Mouse (Mus musculus) ovary, postnatal 14 days (tissue): ENCODE data around the gene Dok1.

ENCODE experiments used
- DNase-seq: peaks from one replicate; pipeline ENCODE4 v3.0.0; 2022; ENCODE audit warnings: low spot score

The Dok1 gene

GRCm38 (mm10) chr6:83014482-83015466 lies 18.5 kb downstream of the Dok1 start:
- DNase-seq: no peak

DNA sequence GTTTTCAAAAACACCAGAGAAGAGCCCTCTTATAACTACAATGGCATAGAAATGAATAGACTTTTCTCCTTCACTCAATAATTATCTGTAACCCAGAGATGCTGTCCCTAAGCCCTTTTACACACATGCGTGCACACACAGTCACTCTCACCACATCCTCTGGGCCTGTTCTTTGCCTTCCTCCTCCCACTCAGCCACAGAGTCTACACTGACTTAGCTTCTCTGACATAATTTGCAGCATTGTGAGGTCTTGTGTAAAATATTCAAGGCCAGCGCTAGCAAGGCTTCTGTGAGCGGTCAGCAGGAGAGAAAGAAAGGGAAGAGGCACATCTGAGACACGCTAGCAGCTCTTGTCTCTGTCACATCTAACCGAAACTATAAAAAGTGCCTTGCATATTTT lies 19.8 kb downstream of the Dok1 start:
- no peak for DNase-seq

- DNase-seq: no peak
These were observed 21.5 kb downstream of the Dok1 start for GRCm38 (mm10) chr6:83011756-83012155.

- DNase-seq: no peak
These were observed 22.0 kb downstream of the Dok1 start for GRCm38 (mm10) chr6:83011255-83011654.

- DNase-seq: no peak
These were observed 23.3 kb downstream of the Dok1 start for GRCm38 (mm10) chr6:83010010-83010409.

DNA sequence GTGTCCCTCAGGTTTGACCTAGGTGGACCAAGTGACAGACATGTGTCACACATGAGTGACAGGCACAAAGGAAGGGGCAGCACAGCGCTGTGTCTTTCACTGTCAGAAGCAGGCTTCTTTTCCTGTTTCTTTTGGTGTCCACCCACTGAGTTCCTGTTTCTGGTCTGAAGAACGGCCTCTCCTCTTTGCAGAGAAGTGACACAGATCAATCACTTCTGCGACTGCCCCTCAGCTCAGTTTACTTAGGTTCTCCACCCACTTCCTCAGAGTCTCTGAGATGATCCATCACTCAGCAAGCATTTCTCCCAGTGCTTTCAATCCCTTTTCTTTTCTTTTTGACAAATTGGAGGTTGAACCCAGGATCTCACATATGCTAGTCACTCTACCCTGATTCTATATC lies 24.6 kb downstream of the Dok1 start:
- no peak for DNase-seq

- no peak for DNase-seq
These were observed 27.2 kb downstream of the Dok1 start for GRCm38 (mm10) chr6:83006114-83006513.

DNA sequence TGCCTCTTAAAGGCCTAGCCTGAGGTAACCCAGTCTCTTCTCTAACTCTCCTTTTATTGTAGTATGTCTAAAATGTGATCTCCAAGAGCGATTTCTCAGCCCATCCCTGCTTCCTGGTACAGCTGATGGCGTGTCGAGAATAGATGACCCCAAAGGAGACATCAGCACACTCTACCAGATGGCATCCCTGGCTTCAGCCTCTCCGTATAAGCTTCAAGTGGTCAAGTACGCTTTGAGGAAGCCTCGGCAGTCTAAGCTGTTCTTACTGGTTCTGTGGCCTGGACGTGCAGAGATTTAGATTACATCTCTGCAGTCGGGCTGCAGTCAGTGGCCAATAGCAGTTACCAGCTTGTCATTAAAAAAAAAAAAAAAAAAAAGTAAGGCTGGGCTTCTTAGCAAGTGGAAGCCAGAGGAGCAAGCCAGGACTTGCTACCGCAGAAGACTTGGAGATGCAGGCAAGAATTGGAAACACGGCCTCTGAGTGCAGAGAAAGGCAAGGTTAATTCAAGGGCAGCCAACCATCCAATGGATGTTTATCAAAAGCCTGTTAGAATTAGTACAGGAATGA lies 27.7 kb downstream of the Dok1 start:
- no peak for DNase-seq

DNA sequence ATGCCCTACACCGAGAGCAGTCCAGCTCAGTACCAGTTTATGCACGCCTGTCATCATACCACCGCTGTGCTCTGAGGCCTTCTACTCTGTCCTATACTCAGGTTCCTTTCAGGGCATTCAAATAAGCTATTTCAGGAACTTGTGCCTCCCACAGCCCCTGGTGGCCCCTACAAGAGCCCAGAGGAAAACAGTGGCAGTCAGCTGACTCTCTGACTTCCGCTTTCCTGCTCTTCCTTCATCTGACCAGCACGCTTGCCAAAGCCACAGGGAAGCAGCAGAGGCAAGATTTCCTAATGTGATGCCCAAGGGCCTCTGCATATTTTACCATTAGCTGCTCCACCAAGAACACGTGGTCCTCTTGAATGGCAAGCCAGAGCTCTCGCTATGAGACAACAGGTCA lies 28.4 kb downstream of the Dok1 start:
- no peak for DNase-seq

GRCm38 (mm10) chr6:83004309-83004708 lies 29.0 kb downstream of the Dok1 start:
- DNase-seq: no peak

DNA sequence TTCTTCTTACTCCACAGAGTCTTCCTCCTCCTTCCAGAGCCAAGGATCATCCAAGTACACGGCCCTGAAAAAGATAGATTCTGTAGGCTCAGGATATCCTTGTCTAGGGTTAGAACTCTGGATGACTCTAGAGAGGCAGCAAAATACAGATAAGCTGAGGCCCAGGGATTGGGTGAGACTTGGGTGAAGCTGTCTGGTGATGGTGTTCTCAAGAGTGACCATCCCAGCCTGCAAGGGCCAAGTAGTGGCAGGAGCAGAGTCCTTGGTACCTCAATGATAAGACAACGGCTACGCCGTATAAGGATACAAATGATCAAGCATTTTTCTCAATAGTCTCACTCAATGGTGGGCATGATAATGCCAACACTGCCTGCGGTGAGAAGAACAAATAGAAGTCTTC lies 29.4 kb downstream of the Dok1 start:
- no peak for DNase-seq

DNA sequence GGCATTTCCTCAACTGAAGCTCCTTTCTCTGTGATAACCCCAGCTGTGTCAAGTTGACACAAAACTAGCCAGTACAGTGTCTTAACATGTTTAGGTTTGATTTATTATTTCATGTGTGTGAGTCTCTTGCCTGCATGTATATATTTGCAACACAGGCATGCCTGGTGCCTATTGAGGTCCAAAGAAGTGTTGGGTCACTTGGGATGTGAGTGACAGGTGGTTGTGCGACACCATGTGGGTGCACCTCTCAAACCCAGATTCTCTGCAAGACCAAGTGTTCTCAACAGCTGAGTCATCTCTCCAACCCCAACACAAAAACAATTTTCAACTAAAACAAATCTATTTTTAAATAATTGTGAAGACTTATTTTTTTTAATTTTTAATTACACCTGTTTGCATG lies 30.2 kb downstream of the Dok1 start:
- DNase-seq: no peak

- DNase-seq: no peak
These were observed 33.3 kb downstream of the Dok1 start for GRCm38 (mm10) chr6:82999986-83000385.

- no peak for DNase-seq
These were observed 34.9 kb downstream of the Dok1 start for GRCm38 (mm10) chr6:82998326-82998725.

DNA sequence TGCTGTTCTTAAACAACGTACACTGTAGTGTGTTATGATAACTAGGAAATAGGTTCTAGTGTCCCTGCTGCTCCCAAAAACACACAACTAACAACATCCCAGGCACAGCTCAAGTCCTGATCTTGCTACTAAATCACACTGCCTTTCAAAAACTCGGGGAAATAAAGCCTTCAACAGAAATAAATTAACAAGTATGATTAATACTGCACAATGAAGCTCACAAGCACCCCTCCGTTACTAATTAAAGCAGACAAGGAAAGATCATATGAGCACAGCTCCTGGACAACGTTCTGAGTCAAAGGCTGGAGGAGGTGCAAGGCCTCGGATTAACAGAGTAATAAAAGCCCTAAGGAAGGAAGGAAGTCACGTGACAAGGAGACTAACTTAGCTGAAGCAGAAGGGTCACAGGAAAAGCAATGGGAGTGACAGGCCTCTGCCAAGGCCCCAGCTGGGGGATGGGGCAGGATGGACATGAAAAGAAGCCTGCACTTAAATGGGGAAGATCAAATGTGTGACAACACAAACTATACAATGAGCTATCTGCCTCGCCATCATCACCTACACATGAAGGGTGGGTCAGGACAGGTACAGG lies 35.7 kb downstream of the Dok1 start:
- DNase-seq: no peak

DNA sequence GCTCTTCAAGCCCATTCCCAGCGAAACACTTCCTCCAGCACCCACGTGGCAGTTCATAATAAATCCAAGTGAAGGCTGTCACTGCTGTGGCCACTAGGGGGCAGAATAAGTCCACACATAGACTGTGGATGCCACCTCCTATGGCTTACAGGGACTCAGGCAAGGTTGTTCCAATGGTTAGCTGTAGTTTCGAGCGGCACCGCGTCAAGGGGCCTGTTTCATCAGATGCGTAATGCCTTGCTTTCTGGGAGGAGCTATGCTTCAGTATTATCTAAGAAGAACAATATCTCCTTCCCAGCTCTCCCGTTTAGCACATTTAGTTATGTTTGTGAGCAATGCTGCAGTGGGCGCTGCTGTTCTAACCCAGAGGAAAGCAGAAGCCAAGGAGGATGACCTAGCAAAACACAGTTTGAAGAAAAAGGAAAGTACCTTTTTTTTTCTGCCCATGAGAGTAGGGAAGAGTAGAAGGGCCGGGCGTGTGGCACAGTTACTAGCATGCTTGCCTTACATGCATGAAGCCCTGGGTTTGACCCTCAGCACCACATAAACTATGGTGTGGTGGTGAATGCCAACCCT lies 36.4 kb downstream of the Dok1 start:
- DNase-seq: peak; percentile 90

DNA sequence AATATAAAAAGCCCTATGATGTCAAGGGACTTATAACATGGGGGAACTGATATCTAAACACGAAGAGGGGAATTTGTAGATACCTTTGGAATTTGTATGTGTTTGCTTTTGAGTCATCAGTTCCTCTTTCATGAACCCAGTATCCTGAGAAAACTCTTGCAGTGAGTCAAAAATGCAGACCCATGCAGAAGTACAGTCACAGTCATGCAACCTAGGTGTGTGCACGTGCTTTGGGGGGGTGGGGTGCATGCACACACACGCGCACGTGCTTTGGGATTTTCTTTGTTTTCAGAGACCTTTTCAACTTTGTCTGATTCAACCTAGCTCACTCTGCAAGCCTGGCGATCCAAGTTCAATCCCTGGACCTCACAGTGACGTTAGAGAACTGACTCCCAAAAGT lies 38.9 kb downstream of the Dok1 start:
- DNase-seq: no peak

- DNase-seq: no peak
These were observed 39.6 kb downstream of the Dok1 start for GRCm38 (mm10) chr6:82993696-82994095.

GRCm38 (mm10) chr6:82987411-82987971 lies 45.8 kb downstream of the Dok1 start:
- no peak for DNase-seq
